Mouse (Mus musculus): Measurements from ENCODE around the gene Gm11397.
"Not testable (repeated sequence)": the region's sequence is repeated elsewhere in the genome, so short reads cannot be mapped to it uniquely, and the experiment has no call there.

The Gm11397 gene

GRCm38 (mm10) chr13:33395461-33395860, at the start of gene Gm11397:
Gene Gm11397, plus strand, starts transcription at chr13:33395761.
- not testable (repeated sequence) for DNase-seq (ENCODE audit: low spot score)

- not testable (repeated sequence) for DNase-seq (ENCODE audit: low spot score)
These were observed 38.9 kb upstream of the Gm11397 start for GRCm38 (mm10) chr13:33356666-33357065.

DNA sequence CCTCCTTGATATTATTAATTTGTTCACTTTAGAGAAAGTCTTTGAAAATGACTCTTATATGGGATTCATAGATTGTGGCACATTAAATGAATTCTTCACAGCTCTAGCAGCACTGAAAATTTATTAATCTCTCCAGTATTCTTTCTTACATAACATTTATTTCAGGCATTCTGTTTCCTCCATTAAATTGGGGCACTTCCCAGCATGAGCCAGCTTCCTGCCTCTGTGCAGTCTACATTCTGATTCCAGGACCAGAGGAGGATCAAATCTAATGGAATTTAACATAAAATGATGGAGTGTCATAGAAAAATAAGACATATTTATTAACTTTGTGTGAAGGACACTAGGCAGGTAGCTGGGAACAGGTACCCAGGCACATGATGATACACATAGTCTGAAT, 37.2 kb downstream of the Gm11397 start:
- not testable (repeated sequence) for DNase-seq (ENCODE audit: low spot score)
